Mouse (Mus musculus): ENCODE data around the gene Txndc15. TPM values are rescaled to one million over a fixed set of nuclear protein-coding genes. Genes with fewer than 3 reads are reported as not detected.

Txndc15 gene
- polyA plus RNA-seq, 1 experiment from 2014 or later, result 84.1 TPM

DNA sequence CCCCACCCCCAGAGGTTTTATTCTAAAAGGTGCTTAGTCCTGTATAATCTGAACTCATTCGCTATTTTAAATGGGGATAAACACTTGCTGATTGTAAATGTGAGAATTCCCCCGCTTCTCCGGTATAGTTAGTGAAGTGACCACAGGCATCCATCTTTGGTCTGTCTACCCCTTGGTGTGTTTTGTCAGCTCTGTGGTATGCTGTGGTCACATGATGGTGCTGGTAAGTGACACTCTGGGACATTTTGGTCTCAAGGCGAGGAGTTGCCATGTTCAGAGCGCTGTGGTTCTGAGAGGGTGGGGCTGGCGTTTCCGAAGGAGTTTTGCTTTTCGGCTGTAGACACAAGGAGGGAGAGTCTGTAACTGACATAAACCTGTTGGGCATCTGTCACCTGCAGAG is 23.4 kb downstream of the Txndc15 start:
- Histone ChIP-seq H3K4me2 (ENCODE audit: low read depth, low read length, severe bottlenecking) (no peak overlapping the region), H3K4me3 (ENCODE audit: low read depth, low read length) (no peak overlapping the region), H3K27me3 (ENCODE audit: control insufficient read depth, insufficient read depth, low read length) (no peaks in the 10 kb centered on the region), H3K4me1 (replicated peaks; ENCODE audit: control insufficient read depth, insufficient read depth, low read length) (no peaks in the 10 kb centered on the region), H3K9me3 (ENCODE audit: control insufficient read depth, low read length) (no peaks in the 10 kb centered on the region), H3K27ac (ENCODE audit: low read depth, low read length) (no peak overlapping the region), H3K36me3 (ENCODE audit: control insufficient read depth, insufficient read depth, low read length) (no peaks in the 10 kb centered on the region), H3K9ac (ENCODE audit: low read length) (no peak overlapping the region)
- DNase-seq (ENCODE audit: low spot score) (no peak), ATAC-seq (replicated peaks; ENCODE audit: low FRiP score) (no peak)
- 97% methylated on average over 8 of the region's 8 CpGs for WGBS

DNA sequence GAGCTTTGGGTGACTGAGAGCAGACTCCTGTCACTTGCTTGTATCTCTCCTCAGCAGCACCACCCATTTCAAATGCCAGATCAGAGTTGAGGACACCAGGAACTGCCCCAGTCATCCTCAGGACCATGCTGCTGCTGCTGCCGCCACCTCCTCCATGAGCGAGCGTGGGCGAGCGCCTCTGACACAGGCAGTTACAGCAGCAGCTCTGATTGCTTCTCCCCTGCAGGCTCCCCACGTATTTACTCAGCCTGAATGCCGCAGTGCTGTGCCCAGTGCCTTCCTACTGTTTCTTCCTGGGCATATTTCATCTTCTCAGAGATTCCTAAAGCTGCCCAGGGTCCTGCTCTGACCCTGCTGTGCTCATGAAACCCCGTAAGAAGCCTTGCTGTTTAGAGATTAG is 27.9 kb downstream of the Txndc15 start:
- ATAC-seq (replicated peaks; ENCODE audit: low FRiP score) (no peak), DNase-seq (ENCODE audit: low spot score) (no peak)
- Histone ChIP-seq H3K36me3 (ENCODE audit: control insufficient read depth, insufficient read depth, low read length) (no peaks in the 10 kb centered on the region), H3K27me3 (ENCODE audit: control insufficient read depth, insufficient read depth, low read length) (no peaks in the 10 kb centered on the region), H3K4me1 (replicated peaks; ENCODE audit: control insufficient read depth, insufficient read depth, low read length) (no peaks in the 10 kb centered on the region), H3K4me3 (ENCODE audit: low read depth, low read length) (no peak overlapping the region), H3K9me3 (ENCODE audit: control insufficient read depth, low read length) (no peaks in the 10 kb centered on the region), H3K9ac (ENCODE audit: low read length) (no peak overlapping the region), H3K27ac (ENCODE audit: low read depth, low read length) (no peak overlapping the region), H3K4me2 (ENCODE audit: low read depth, low read length, severe bottlenecking) (no peak overlapping the region)
- WGBS, result 73% methylated on average over 8 of the region's 8 CpGs

DNA sequence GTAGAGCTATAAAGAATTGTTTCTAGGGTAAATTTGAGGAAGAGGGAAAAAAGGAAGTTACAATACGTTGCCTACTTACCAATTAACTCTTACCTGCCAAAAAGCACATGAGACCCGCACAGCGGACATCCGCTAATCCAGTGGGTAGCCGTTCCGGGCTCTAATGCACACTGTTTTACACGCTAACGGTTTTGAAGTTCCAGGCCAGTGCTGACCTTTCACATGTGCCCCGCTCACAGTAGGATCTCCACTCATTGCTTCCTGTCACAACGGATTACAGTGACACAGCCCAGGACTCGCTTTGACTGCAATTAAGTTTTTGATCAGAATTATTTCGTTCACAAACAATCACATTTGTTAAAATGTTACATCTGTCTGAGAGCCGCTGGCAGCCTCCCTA is 39.9 kb downstream of the Txndc15 start:
- H3K4me1 ChIP-seq (replicated peaks; ENCODE audit: control insufficient read depth, insufficient read depth, low read length), result no peaks in the 10 kb centered on the region
- no peaks in the 10 kb centered on the region for H3K36me3 ChIP-seq (ENCODE audit: control insufficient read depth, insufficient read depth, low read length)
- no peak overlapping the region for H3K9ac ChIP-seq (ENCODE audit: low read length)
- no peak overlapping the region for H3K4me2 ChIP-seq (ENCODE audit: low read depth, low read length, severe bottlenecking)
- WGBS, result 84% methylated on average over 13 of the region's 13 CpGs
- H3K27ac ChIP-seq (ENCODE audit: low read depth, low read length), result no peak overlapping the region
- H3K9me3 ChIP-seq (ENCODE audit: control insufficient read depth, low read length), result no peaks in the 10 kb centered on the region
- H3K27me3 ChIP-seq (ENCODE audit: control insufficient read depth, insufficient read depth, low read length), result no peaks in the 10 kb centered on the region
- DNase-seq (ENCODE audit: low spot score) (no peak), ATAC-seq (replicated peaks; ENCODE audit: low FRiP score) (no peak)
- no peak overlapping the region for H3K4me3 ChIP-seq (ENCODE audit: low read depth, low read length)

DNA sequence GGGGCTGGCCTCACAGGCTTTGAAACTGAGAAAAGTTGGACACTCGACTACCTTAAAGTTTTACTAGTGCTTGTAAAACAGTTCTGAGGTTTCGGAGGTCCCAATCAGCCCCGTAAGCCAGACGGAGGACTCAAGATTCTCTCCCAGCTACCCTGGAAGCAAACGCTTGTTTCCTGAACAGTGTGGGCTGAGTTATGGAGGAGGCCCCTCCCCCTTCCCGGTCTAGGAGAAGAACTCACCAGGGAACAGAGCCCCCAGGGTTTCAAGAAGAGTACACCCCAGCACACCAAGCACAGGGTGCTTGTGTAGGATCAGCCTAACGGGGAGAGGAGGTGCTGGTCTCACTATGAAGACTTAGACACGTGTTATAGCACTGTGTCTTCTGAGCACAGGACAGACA is 42.3 kb downstream of the Txndc15 start:
- no peaks in the 10 kb centered on the region for H3K27me3 ChIP-seq (ENCODE audit: control insufficient read depth, insufficient read depth, low read length)
- DNase-seq (ENCODE audit: low spot score) (no peak), ATAC-seq (replicated peaks; ENCODE audit: low FRiP score) (no peak)
- no peak overlapping the region for H3K27ac ChIP-seq (ENCODE audit: low read depth, low read length)
- H3K36me3 ChIP-seq (ENCODE audit: control insufficient read depth, insufficient read depth, low read length), result no peaks in the 10 kb centered on the region
- H3K4me3 ChIP-seq (ENCODE audit: low read depth, low read length), result no peak overlapping the region
- no peak overlapping the region for H3K4me2 ChIP-seq (ENCODE audit: low read depth, low read length, severe bottlenecking)
- no peak overlapping the region; the same call in 1 of the 2 replicates for H3K9ac ChIP-seq (ENCODE audit: low read length)
- WGBS, result 45% methylated on average over 8 of the region's 8 CpGs
- no peaks in the 10 kb centered on the region for H3K9me3 ChIP-seq (ENCODE audit: control insufficient read depth, low read length)
- H3K4me1 ChIP-seq (replicated peaks; ENCODE audit: control insufficient read depth, insufficient read depth, low read length), result no peaks in the 10 kb centered on the region

GRCm38 (mm10) chr13:55757645-55758044 is 43.2 kb downstream of the Txndc15 start:
- no peak for ATAC-seq (replicated peaks; ENCODE audit: low FRiP score)
- Histone ChIP-seq H3K36me3 (ENCODE audit: control insufficient read depth, insufficient read depth, low read length) (no peaks in the 10 kb centered on the region), H3K9me3 (ENCODE audit: control insufficient read depth, low read length) (no peaks in the 10 kb centered on the region), H3K4me3 (ENCODE audit: low read depth, low read length) (no peak overlapping the region), H3K9ac (ENCODE audit: low read length) (no peak overlapping the region), H3K4me1 (replicated peaks; ENCODE audit: control insufficient read depth, insufficient read depth, low read length) (no peaks in the 10 kb centered on the region), H3K27me3 (ENCODE audit: control insufficient read depth, insufficient read depth, low read length) (no peaks in the 10 kb centered on the region), H3K27ac (ENCODE audit: low read depth, low read length) (no peak overlapping the region), H3K4me2 (ENCODE audit: low read depth, low read length, severe bottlenecking) (no peak overlapping the region)
- no peak for DNase-seq (ENCODE audit: low spot score)
- WGBS, result 87% methylated on average over 6 of the region's 6 CpGs

GRCm38 (mm10) chr13:55760576-55760975 is 46.1 kb downstream of the Txndc15 start:
- H3K36me3 ChIP-seq (ENCODE audit: control insufficient read depth, insufficient read depth, low read length), result no peaks in the 10 kb centered on the region
- no peak overlapping the region for H3K4me3 ChIP-seq (ENCODE audit: low read depth, low read length)
- H3K9ac ChIP-seq (ENCODE audit: low read length), result no peak overlapping the region
- DNase-seq (ENCODE audit: low spot score) (no peak), ATAC-seq (replicated peaks; ENCODE audit: low FRiP score) (no peak)
- H3K4me2 ChIP-seq (ENCODE audit: low read depth, low read length, severe bottlenecking), result no peak overlapping the region
- WGBS, result 43% methylated on average over 10 of the region's 10 CpGs
- no peaks in the 10 kb centered on the region for H3K4me1 ChIP-seq (replicated peaks; ENCODE audit: control insufficient read depth, insufficient read depth, low read length)
- no peaks in the 10 kb centered on the region for H3K9me3 ChIP-seq (ENCODE audit: control insufficient read depth, low read length)
- no peak overlapping the region for H3K27ac ChIP-seq (ENCODE audit: low read depth, low read length)
- no peaks in the 10 kb centered on the region for H3K27me3 ChIP-seq (ENCODE audit: control insufficient read depth, insufficient read depth, low read length)

GRCm38 (mm10) chr13:55761486-55761885 is 47.0 kb downstream of the Txndc15 start:
- Histone ChIP-seq H3K27me3 (ENCODE audit: control insufficient read depth, insufficient read depth, low read length) (no peaks in the 10 kb centered on the region), H3K36me3 (ENCODE audit: control insufficient read depth, insufficient read depth, low read length) (no peaks in the 10 kb centered on the region), H3K9me3 (ENCODE audit: control insufficient read depth, low read length) (no peaks in the 10 kb centered on the region), H3K4me1 (replicated peaks; ENCODE audit: control insufficient read depth, insufficient read depth, low read length) (no peaks in the 10 kb centered on the region), H3K9ac (ENCODE audit: low read length) (no peak overlapping the region), H3K4me3 (ENCODE audit: low read depth, low read length) (no peak overlapping the region), H3K4me2 (ENCODE audit: low read depth, low read length, severe bottlenecking) (no peak overlapping the region), H3K27ac (ENCODE audit: low read depth, low read length) (no peak overlapping the region)
- ATAC-seq (replicated peaks; ENCODE audit: low FRiP score), result no peak
- WGBS, result 80% methylated on average over 10 of the region's 10 CpGs
- DNase-seq (ENCODE audit: low spot score), result no peak

DNA sequence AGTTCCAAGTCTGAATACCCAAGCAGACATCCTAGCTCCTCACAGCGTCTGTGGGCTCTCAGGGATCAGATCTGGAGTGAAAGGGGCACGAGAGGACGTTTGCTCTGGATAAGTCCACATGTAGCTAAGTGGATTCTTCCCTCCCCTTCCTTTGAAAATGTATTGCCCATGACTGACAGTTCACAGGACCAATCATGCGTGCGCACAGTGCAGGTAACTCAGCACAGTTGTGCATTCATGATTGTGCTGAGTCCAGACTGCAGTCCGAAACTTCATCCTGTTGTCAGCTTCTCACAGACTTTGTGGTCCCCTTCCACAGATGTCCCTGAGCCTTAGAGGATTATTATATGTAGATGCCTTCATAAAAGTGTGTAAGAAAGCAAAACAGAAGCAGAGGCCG is 59.9 kb downstream of the Txndc15 start:
- Histone ChIP-seq H3K9ac (ENCODE audit: low read length) (no peak overlapping the region), H3K4me3 (ENCODE audit: low read depth, low read length) (no peak overlapping the region), H3K9me3 (ENCODE audit: control insufficient read depth, low read length) (no peaks in the 10 kb centered on the region), H3K27me3 (ENCODE audit: control insufficient read depth, insufficient read depth, low read length) (no peaks in the 10 kb centered on the region), H3K4me1 (replicated peaks; ENCODE audit: control insufficient read depth, insufficient read depth, low read length) (no peaks in the 10 kb centered on the region), H3K36me3 (ENCODE audit: control insufficient read depth, insufficient read depth, low read length) (no peaks in the 10 kb centered on the region), H3K27ac (ENCODE audit: low read depth, low read length) (no peak overlapping the region), H3K4me2 (ENCODE audit: low read depth, low read length, severe bottlenecking) (no peak overlapping the region)
- ATAC-seq (replicated peaks; ENCODE audit: low FRiP score) (no peak), DNase-seq (ENCODE audit: low spot score) (no peak)
- 87% methylated on average over 7 of the region's 7 CpGs for WGBS

DNA sequence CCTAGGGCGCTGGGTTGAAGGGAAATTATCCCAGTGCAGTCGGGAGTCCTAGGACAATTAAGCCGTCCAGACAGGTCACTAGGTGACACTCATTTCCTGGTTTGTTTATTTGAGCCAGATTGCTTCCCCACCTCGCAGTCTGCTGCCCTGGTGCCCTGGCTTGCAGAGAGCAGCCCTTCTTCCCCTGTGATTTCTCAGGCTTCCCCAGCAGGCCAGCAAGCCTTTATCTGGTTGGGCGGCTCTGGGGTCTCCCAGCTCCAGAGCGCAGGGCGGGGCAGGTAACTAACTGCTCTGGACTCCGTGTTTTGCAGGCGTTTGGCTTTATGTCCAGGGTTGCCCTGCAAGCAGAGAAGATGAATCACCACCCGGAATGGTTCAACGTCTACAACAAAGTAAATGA is 60.6 kb downstream of the Txndc15 start:
- H3K4me3 ChIP-seq (ENCODE audit: low read depth, low read length), result no peak overlapping the region

More for the DNA sequence above, 60.6 kb downstream of the Txndc15 start:
- H3K4me1 ChIP-seq (replicated peaks; ENCODE audit: control insufficient read depth, insufficient read depth, low read length), result no peaks in the 10 kb centered on the region
- DNase-seq (ENCODE audit: low spot score) (no peak), ATAC-seq (replicated peaks; ENCODE audit: low FRiP score) (no peak)
- H3K4me2 ChIP-seq (ENCODE audit: low read depth, low read length, severe bottlenecking), result no peak overlapping the region
- no peak overlapping the region for H3K9ac ChIP-seq (ENCODE audit: low read length)
- H3K36me3 ChIP-seq (ENCODE audit: control insufficient read depth, insufficient read depth, low read length), result no peaks in the 10 kb centered on the region
- no peaks in the 10 kb centered on the region for H3K9me3 ChIP-seq (ENCODE audit: control insufficient read depth, low read length)
- H3K27ac ChIP-seq (ENCODE audit: low read depth, low read length), result no peak overlapping the region
- no peaks in the 10 kb centered on the region for H3K27me3 ChIP-seq (ENCODE audit: control insufficient read depth, insufficient read depth, low read length)
- 75% methylated on average over 11 of the region's 11 CpGs for WGBS
